Mouse (Mus musculus): ENCODE measurements at regions not wholly inside any gene's neighbourhood (a gene's known extent, or its start where the extent isn't known, plus 50 kb on each side); places are given as distances from the start of the nearest gene placed in this dataset.

- DNase-seq (ENCODE audit: low spot score), result no peak
These were observed 445.9 kb downstream of the Wdr11 start for GRCm38 (mm10) chr7:130037573-130037925.

- DNase-seq (ENCODE audit: low spot score), result no peak
These were observed 448.9 kb downstream of the Wdr11 start for GRCm38 (mm10) chr7:130040596-130040995.

- DNase-seq (ENCODE audit: low spot score), result no peak
These were observed 449.8 kb downstream of the Wdr11 start for GRCm38 (mm10) chr7:130041402-130041965.

GRCm38 (mm10) chr7:130042296-130042910, 450.7 kb downstream of the Wdr11 start:
- DNase-seq (ENCODE audit: low spot score), result no peak

GRCm38 (mm10) chr7:130043397-130044234, 452.0 kb downstream of the Wdr11 start:
- DNase-seq (ENCODE audit: low spot score), result no peak

DNA sequence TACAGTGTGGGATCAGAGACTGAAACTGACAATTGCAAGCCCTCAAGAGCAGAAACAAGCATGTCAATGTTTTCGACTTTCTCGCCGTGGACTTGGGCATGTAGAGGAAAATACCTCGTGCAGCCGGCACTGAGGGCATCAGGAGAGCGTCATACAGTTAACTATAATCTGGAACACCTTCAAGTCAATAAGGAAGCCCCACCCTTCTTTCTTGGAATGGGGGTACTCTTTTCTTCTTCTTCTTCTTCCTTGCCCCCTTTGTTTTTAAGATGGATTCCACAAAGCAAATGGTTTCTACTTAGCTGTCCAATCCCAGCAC, 452.5 kb downstream of the Wdr11 start:
- no peak for DNase-seq (ENCODE audit: low spot score)

- no peak for DNase-seq (ENCODE audit: low spot score)
These were observed 452.9 kb downstream of the Wdr11 start for GRCm38 (mm10) chr7:130044581-130044980.

- DNase-seq (ENCODE audit: low spot score), result no peak
These were observed 454.4 kb downstream of the Wdr11 start for GRCm38 (mm10) chr7:130046086-130046485.

DNA sequence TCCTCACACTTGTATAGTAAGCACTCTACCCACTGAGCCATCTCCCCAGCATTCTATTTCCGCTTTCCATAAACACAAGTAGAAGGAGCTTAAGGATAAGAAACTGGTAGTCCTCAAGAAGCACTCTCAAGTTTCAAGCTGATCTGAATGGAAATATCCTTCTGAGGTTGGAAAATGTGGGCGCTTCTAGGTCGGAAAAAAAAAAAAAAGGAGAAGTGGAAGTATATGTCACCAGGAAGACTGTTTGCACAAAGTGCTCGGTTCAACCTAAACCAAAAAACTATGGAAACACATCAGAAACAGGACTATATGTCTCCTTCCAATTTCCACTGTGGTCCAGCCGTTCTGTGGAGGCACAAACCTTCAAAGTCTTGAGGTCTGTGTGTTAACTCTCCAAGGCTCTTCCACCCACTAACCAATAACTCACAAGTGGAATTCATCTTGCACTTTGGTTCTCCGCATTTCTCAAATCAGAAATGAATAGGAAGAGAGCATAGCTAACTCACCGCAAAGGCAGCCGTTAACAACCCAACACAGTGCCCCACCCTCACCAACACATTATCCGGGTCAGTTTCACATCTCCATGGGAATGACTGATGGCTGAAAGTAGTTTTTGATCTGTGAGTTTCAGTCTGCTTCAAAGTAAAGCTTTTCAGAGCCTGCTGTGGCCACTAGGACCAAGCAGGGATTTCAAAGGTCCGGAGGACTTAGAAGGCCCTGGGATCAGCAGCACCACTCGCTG, 455.8 kb downstream of the Wdr11 start:
- DNase-seq (ENCODE audit: low spot score), result no peak

DNA sequence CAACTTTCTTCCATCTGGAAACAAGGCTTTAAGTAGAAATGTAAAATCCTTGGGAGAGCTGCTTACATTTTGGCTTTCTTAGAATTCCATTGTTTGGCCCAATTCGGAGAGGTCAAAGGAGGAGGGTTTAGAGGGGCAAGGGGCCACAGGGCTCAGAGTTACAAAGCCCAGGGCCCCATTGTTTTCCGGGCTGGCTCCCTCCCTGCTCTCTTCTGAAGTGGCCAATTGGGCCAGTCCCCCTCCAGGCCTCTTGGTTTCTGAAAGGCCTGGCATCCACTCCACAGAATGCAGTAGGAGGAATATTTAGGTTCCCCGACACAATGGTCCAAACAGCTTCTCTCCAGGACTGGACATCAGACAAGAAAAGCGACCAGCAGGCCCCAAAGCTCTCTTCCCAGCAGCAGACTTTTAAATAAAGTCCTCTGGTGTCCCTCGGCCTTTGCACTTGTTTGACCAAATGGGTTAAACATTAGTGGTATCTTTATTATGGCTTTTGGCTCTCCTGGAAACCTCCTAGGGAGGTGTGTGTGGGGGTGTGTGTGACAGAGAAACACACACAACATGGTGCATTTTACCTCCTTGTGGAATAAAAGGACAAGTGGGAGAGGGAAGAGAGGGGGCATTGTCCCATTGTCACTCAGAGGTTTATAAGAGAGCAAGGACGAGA, 456.6 kb downstream of the Wdr11 start:
- no peak for DNase-seq (ENCODE audit: low spot score)

DNA sequence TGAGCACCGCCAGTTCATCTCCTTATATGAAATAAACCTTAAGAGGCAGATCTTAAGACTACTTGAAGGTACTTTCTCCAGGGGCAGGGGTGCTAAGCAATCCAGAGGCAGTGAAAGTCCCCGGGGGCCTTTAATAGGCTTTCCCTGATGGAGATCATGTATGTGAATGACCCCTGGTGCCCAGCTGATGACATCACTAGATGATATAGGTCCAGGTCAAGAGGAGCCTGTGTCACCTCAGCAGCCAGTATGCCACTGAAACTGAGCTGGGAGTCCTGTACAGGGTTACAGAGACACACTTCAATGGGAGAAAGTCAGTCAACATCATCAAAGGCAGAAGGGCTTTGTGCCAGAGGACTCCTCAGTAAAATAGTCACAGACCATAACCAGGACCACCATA, 457.8 kb downstream of the Wdr11 start:
- DNase-seq (ENCODE audit: low spot score), result no peak

DNA sequence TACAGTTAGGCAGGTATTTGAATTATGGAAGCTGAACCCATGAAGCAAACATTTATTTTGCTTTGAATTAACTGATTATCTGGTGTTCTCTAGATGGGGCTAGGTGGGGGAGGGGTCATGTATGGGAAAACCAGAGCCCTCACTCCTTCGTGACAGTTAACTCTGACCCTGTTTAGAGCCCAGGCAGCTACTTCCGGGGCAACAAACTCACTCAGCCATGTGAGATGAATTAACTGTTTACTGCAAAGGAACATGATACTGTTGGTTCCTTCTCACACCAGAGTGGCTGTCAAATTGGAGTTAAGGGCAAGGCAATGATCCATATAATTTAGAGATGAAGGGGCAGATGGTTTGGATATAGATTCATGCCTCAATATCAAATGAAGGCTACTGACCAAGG, 458.5 kb downstream of the Wdr11 start:
- no peak for DNase-seq (ENCODE audit: low spot score)

DNA sequence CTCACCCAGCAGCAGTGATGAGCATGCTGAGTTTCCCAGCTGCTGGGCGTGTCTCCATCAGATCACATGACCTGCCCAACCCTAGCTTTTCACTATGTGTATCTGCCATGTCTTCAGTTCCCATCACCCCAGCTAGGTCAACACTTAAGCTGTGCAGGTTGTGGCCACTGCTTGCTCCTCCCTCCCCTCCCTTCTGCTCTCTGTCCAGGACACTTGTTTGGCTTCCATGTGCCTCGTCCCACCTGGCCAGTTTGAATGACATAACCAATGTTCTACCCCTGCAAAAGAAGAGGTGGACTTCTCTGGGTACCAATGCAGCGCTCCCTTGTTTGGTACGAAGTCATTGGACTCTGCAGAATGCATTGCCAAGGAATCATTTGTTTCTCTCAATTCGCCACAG, 460.7 kb downstream of the Wdr11 start:
- DNase-seq (ENCODE audit: low spot score), result no peak

- no peak for DNase-seq (ENCODE audit: low spot score)
These were observed 462.5 kb downstream of the Ate1 start for GRCm38 (mm10) chr7:130057708-130058107.

- DNase-seq (ENCODE audit: low spot score), result no peak
These were observed 461.9 kb downstream of the Ate1 start for GRCm38 (mm10) chr7:130058267-130058666.

- DNase-seq (ENCODE audit: low spot score), result no peak
These were observed 460.2 kb downstream of the Ate1 start for GRCm38 (mm10) chr7:130059684-130060607.

- DNase-seq (ENCODE audit: low spot score), result no peak
These were observed 455.7 kb downstream of the Ate1 start for GRCm38 (mm10) chr7:130064500-130064899.

- DNase-seq (ENCODE audit: low spot score), result no peak
These were observed 451.9 kb downstream of the Ate1 start for GRCm38 (mm10) chr7:130068316-130068715.

DNA sequence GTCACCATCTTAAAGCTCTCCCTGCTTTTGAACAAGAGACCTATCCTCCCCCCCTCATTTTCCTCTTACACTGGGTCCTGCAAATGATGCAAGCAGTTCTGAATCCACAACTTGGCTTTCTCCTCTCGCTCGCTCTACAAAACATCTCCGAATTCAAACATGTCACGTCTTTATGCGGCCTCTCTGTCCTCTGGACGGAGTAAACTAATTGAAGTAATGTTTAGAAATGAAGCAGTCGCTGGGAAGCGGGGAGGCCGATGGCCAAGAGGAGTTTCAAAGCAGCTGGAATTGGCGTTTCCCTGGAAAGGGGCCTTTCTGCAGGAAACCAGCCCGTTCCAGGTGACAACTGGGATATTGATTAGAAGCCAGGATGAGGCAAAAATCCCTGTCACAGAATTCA, 446.8 kb downstream of the Ate1 start:
- DNase-seq (ENCODE audit: low spot score), result no peak

DNA sequence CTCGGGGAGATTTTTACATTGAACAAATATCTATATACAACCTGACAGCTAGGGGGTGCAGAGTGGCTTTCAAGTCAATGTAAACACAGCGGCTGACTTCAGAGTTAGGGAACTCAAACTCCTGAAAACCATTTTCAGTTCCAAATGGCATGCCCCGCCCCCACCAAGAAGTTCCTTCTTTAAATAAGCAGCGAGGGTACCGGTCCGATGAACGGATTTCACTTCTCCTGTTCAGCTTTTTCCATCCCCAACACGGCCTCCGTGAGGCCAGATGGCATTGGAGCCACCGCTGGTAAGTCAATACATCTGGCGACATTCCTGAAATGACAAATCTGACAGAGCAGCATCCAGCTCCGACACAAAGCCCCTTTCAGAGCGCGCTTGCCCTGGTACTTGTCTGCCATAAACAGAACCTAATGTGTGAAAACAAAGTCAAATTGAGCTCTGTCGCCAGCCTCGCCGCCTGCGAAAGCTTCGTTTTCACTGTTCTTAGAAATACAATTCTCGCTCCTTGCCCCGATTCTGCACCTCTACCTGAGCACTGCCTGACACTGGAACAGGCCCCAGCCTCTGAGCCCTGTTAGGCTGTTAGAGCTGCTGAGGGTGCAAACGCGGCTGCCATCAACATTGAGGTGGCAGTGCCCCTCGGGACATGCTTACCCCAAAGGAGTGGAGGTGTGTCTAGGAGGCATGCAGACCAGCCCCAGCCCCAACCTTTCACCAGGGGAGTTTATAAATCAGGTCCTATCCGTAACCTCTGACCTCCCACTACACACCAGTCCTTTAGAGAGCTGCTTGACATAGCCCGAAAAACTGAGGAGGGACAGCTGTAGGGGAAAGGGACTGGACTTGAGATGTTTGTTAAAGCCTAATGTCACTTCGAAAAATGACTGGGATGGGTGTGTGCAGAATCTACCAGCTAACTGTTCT, 446.0 kb downstream of the Ate1 start:
- peak; percentile 35 for DNase-seq (ENCODE audit: low spot score)
